Mouse (Mus musculus): ENCODE measurements at regions not wholly inside any gene's neighbourhood (a gene's known extent, or its start where the extent isn't known, plus 50 kb on each side); places are given as distances from the start of the nearest gene placed in this dataset.

DNA sequence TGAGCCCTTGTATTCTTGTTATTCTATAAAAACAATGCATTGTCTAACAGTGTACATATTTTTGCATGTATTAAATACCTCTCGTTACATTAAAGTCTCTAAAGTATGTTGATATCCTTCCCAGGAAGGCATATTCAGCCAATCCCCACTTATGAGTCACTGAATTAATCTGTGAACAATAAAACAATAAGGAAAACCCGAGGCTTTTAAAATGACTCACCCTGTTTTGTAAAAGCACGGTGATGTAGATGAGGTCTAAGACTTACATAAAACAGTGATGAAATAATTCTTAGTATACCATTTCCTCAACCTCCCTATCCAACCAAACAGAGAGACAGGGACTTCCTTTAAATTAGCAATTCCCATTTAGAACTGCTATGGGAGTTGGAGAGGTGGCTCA lies 95.8 kb downstream of the Asb7 start:
- Histone ChIP-seq H3K9ac (ENCODE audit: low read depth, low read length) (no peak overlapping the region), H3K9me3 (ENCODE audit: control insufficient read depth, low read length) (no peaks in the 10 kb centered on the region), H3K27me3 (replicated peaks; ENCODE audit: control insufficient read depth, insufficient read depth, low read length) (no peaks in the 10 kb centered on the region), H3K27ac (ENCODE audit: low read depth, low read length) (no peak overlapping the region), H3K4me1 (replicated peaks; ENCODE audit: control insufficient read depth, insufficient read depth, low read length) (no peaks in the 10 kb centered on the region), H3K36me3 (ENCODE audit: control insufficient read depth, insufficient read depth, low read length) (no peaks in the 10 kb centered on the region), H3K4me3 (ENCODE audit: low read depth, low read length) (no peak overlapping the region), H3K4me2 (no peak overlapping the region)
- WGBS: 77% methylated on average over 3 of the region's 3 CpGs
- DNase-seq (ENCODE audit: low spot score) (no peak), ATAC-seq (replicated peaks; ENCODE audit: low FRiP score) (no peak)

DNA sequence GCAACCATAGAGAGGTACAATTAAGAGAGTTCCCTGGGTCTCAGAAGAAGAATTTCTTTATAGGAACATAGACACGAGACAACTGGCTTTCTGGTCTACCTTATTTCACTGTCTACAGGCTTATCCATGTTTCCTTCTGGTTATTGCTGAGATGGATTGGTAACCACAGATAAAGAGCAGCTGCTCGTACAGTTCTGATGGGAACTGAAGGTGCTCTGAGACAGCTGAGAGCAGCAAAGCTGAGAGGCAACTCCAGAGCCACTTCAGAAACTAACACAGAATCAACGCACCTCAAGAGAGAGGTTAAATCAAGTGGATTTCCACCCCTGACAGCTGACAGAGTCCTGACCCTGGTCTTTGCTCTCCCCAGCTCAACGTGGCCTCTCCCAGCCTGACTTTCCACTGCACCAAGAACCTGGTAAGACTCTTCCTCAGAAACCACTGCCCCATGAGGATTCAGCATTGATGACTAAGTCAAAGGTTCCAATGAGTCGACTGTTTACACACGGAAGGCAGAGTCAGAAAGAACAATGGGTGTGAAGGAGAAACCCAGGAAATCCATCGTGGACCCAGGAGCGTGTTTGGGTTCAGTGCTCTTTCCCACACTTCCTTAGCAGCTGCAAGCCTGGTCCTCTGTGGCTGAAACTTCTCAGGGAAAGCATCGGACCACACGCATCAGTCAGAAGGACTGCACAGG lies 97.7 kb downstream of the Asb7 start:
- Histone ChIP-seq H3K27me3 (replicated peaks; ENCODE audit: control insufficient read depth, insufficient read depth, low read length) (no peaks in the 10 kb centered on the region), H3K36me3 (ENCODE audit: control insufficient read depth, insufficient read depth, low read length) (no peaks in the 10 kb centered on the region), H3K9me3 (ENCODE audit: control insufficient read depth, low read length) (no peaks in the 10 kb centered on the region), H3K9ac (ENCODE audit: low read depth, low read length) (no peak overlapping the region), H3K27ac (ENCODE audit: low read depth, low read length) (no peak overlapping the region), H3K4me1 (replicated peaks; ENCODE audit: control insufficient read depth, insufficient read depth, low read length) (no peaks in the 10 kb centered on the region), H3K4me3 (ENCODE audit: low read depth, low read length) (no peak overlapping the region), H3K4me2 (no peak overlapping the region)
- DNase-seq (ENCODE audit: low spot score) (no peak), ATAC-seq (replicated peaks; ENCODE audit: low FRiP score) (no peak)
- 57% methylated on average over 10 of the region's 10 CpGs for WGBS

DNA sequence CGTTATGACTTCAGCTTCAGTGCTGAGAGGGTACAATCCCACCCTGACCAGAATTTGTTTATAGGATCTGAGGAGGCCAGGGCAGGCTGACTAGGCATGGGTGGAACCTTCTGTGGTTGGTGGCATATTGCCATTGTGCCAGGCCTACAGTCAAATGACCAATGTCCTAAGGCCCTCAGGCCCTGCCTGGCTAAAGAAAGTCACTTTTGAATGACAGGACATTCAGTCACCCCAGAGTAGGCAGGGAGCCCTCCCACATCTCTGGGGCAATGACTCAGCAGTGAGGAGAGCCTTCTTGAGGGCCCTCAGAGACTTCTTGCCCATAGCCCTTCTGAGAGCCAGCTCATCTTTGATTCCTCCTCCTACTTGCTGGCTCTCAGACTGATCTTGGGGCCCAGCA lies 102.9 kb downstream of the Asb7 start:
- no peak overlapping the region for H3K9ac ChIP-seq (ENCODE audit: low read depth, low read length)
- no peaks in the 10 kb centered on the region for H3K4me1 ChIP-seq (replicated peaks; ENCODE audit: control insufficient read depth, insufficient read depth, low read length)
- no peaks in the 10 kb centered on the region for H3K36me3 ChIP-seq (ENCODE audit: control insufficient read depth, insufficient read depth, low read length)
- WGBS: 77% methylated on average over 1 of the region's 1 CpGs
- no peak overlapping the region for H3K27ac ChIP-seq (ENCODE audit: low read depth, low read length)
- no peak overlapping the region for H3K4me3 ChIP-seq (ENCODE audit: low read depth, low read length)
- no peaks in the 10 kb centered on the region for H3K9me3 ChIP-seq (ENCODE audit: control insufficient read depth, low read length)
- no peak for DNase-seq (ENCODE audit: low spot score)
- ATAC-seq (replicated peaks; ENCODE audit: low FRiP score): no peak
- no peak overlapping the region for H3K4me2 ChIP-seq
- no peaks in the 10 kb centered on the region for H3K27me3 ChIP-seq (replicated peaks; ENCODE audit: control insufficient read depth, insufficient read depth, low read length)

DNA sequence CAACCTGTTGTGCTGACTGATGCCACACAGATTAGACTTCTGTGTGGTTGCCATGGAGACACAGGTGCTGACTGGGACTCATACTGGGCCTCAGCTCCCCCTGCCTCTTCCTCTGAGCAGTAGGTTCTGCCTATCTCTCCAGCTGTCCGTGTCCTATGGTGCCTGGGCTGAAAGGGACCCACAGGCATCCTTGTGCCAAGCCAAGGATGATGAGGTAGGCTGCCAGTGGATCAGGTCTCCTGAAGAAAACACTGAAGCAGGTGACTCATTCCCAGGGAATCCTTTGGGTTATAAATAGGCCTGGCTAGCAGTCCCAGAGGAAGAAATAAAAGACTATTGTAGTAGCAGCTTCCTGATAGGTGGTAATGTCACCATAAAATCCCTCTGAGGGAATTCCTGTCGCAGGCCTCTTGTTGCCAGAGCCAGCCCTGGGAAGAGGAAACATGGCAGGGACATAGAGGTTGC lies 108.7 kb downstream of the Asb7 start:
- no peak for ATAC-seq (replicated peaks; ENCODE audit: low FRiP score)
- WGBS: 50% methylated on average over 2 of the region's 2 CpGs
- Histone ChIP-seq H3K36me3 (ENCODE audit: control insufficient read depth, insufficient read depth, low read length) (no peaks in the 10 kb centered on the region), H3K4me2 (no peak overlapping the region), H3K27me3 (replicated peaks; ENCODE audit: control insufficient read depth, insufficient read depth, low read length) (no peaks in the 10 kb centered on the region), H3K27ac (ENCODE audit: low read depth, low read length) (no peak overlapping the region), H3K9ac (ENCODE audit: low read depth, low read length) (no peak overlapping the region), H3K9me3 (ENCODE audit: control insufficient read depth, low read length) (no peaks in the 10 kb centered on the region), H3K4me3 (ENCODE audit: low read depth, low read length) (no peak overlapping the region), H3K4me1 (replicated peaks; ENCODE audit: control insufficient read depth, insufficient read depth, low read length) (no peaks in the 10 kb centered on the region)
- no peak for DNase-seq (ENCODE audit: low spot score)

DNA sequence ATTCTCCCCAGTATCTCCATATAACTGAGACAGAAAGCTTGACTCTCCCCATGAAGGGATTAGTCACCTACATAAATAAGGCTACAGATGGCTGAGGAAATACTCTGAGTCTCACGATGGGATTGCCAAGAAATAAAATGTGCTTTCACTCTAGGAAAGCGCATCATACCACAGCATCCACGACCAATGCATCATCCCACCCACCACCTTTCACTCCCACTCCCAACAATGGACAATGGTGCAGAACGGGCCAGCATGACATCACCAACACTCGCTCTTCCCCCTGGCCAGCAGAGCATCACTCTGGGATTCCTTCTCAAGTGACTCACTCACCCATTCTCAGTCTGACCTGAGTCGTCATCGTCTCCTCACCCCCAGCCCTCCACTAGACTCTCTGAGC lies 113.1 kb downstream of the Asb7 start:
- no peak for ATAC-seq (replicated peaks; ENCODE audit: low FRiP score)
- Histone ChIP-seq H3K4me2 (no peak overlapping the region), H3K27ac (ENCODE audit: low read depth, low read length) (no peak overlapping the region), H3K27me3 (replicated peaks; ENCODE audit: control insufficient read depth, insufficient read depth, low read length) (no peaks in the 10 kb centered on the region), H3K9me3 (ENCODE audit: control insufficient read depth, low read length) (no peaks in the 10 kb centered on the region), H3K36me3 (ENCODE audit: control insufficient read depth, insufficient read depth, low read length) (no peaks in the 10 kb centered on the region), H3K9ac (ENCODE audit: low read depth, low read length) (no peak overlapping the region), H3K4me3 (ENCODE audit: low read depth, low read length) (no peak overlapping the region), H3K4me1 (replicated peaks; ENCODE audit: control insufficient read depth, insufficient read depth, low read length) (no peaks in the 10 kb centered on the region)
- 83% methylated on average over 7 of the region's 7 CpGs for WGBS
- DNase-seq (ENCODE audit: low spot score): no peak

GRCm38 (mm10) chr7:66571451-66571850 lies 117.9 kb downstream of the Asb7 start:
- no peak overlapping the region for H3K27ac ChIP-seq (ENCODE audit: low read depth, low read length)
- H3K9me3 ChIP-seq (ENCODE audit: control insufficient read depth, low read length): no peaks in the 10 kb centered on the region
- H3K4me2 ChIP-seq: no peak overlapping the region

DNA sequence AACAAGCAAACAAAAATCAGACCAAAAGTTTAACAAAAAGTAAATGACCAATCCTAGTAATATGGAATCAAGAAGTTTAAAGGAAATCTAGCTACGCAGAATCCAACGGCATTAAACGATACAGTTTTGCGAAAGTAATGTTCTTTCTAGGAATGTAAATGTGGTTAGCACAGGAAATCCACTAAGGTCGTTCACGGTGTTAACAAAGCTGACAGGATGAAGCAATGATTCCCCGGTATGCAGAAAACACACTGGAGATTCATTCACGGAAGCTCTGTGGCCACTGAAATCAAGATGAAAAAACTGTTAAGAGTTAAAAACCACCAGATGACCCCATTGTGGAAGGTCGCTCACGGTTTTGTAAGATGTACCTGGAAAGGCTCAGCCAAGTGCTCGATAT lies 120.4 kb upstream of the Aldh1a3 start:
- Histone ChIP-seq H3K36me3 (ENCODE audit: control insufficient read depth, insufficient read depth, low read length) (no peaks in the 10 kb centered on the region), H3K9ac (ENCODE audit: low read depth, low read length) (no peak overlapping the region), H3K4me1 (replicated peaks; ENCODE audit: control insufficient read depth, insufficient read depth, low read length) (no peaks in the 10 kb centered on the region), H3K4me3 (ENCODE audit: low read depth, low read length) (no peak overlapping the region), H3K4me2 (no peak overlapping the region), H3K27ac (ENCODE audit: low read depth, low read length) (no peak overlapping the region), H3K9me3 (ENCODE audit: control insufficient read depth, low read length) (no peaks in the 10 kb centered on the region), H3K27me3 (replicated peaks; ENCODE audit: control insufficient read depth, insufficient read depth, low read length) (no peaks in the 10 kb centered on the region)
- WGBS: 68% methylated on average over 11 of the region's 11 CpGs
- DNase-seq (ENCODE audit: low spot score) (no peak), ATAC-seq (replicated peaks; ENCODE audit: low FRiP score) (no peak)

More at GRCm38 (mm10) chr7:66571451-66571850, 117.9 kb downstream of the Asb7 start:
- ATAC-seq (replicated peaks; ENCODE audit: low FRiP score) (no peak), DNase-seq (ENCODE audit: low spot score) (no peak)
- 68% methylated on average over 5 of the region's 5 CpGs for WGBS
- Histone ChIP-seq H3K27me3 (replicated peaks; ENCODE audit: control insufficient read depth, insufficient read depth, low read length) (no peaks in the 10 kb centered on the region), H3K36me3 (ENCODE audit: control insufficient read depth, insufficient read depth, low read length) (no peaks in the 10 kb centered on the region), H3K4me3 (ENCODE audit: low read depth, low read length) (no peak overlapping the region), H3K4me1 (replicated peaks; ENCODE audit: control insufficient read depth, insufficient read depth, low read length) (no peaks in the 10 kb centered on the region), H3K9ac (ENCODE audit: low read depth, low read length) (no peak overlapping the region)

- 65% methylated on average over 9 of the region's 9 CpGs for WGBS
- no peak overlapping the region for H3K27ac ChIP-seq (ENCODE audit: low read depth, low read length)
- H3K36me3 ChIP-seq (ENCODE audit: control insufficient read depth, insufficient read depth, low read length): no peaks in the 10 kb centered on the region
- DNase-seq (ENCODE audit: low spot score) (no peak), ATAC-seq (replicated peaks; ENCODE audit: low FRiP score) (no peak; the same call in 1 of the 2 replicates)
- no peaks in the 10 kb centered on the region for H3K4me1 ChIP-seq (replicated peaks; ENCODE audit: control insufficient read depth, insufficient read depth, low read length)
- no peak overlapping the region for H3K4me2 ChIP-seq
- H3K27me3 ChIP-seq (replicated peaks; ENCODE audit: control insufficient read depth, insufficient read depth, low read length): no peaks in the 10 kb centered on the region
- H3K9ac ChIP-seq (ENCODE audit: low read depth, low read length): no peak overlapping the region
- no peaks in the 10 kb centered on the region for H3K9me3 ChIP-seq (ENCODE audit: control insufficient read depth, low read length)
- no peak overlapping the region for H3K4me3 ChIP-seq (ENCODE audit: low read depth, low read length)
Measured at GRCm38 (mm10) chr7:66545184-66545583, 117.9 kb upstream of the Aldh1a3 start.

GRCm38 (mm10) chr7:66544352-66545053 lies 117.2 kb upstream of the Aldh1a3 start:
- Histone ChIP-seq H3K27ac (ENCODE audit: low read depth, low read length) (no peak overlapping the region), H3K4me3 (ENCODE audit: low read depth, low read length) (no peak overlapping the region), H3K36me3 (ENCODE audit: control insufficient read depth, insufficient read depth, low read length) (no peaks in the 10 kb centered on the region), H3K4me2 (no peak overlapping the region), H3K4me1 (replicated peaks; ENCODE audit: control insufficient read depth, insufficient read depth, low read length) (no peaks in the 10 kb centered on the region), H3K27me3 (replicated peaks; ENCODE audit: control insufficient read depth, insufficient read depth, low read length) (no peaks in the 10 kb centered on the region), H3K9ac (ENCODE audit: low read depth, low read length) (no peak overlapping the region), H3K9me3 (ENCODE audit: control insufficient read depth, low read length) (no peaks in the 10 kb centered on the region)
- WGBS: 77% methylated on average over 11 of the region's 11 CpGs
- DNase-seq (ENCODE audit: low spot score) (no peak), ATAC-seq (replicated peaks; ENCODE audit: low FRiP score) (no peak)
